Mouse (Mus musculus) lung, postnatal 36 days (tissue): ENCODE measurements around the gene Abca3.
"Not testable (repeated sequence)": the region's sequence is repeated elsewhere in the genome, so short reads cannot be mapped to it uniquely, and the experiment has no call there.

Experiments
- DNase-seq: peaks from one replicate; pipeline ENCODE4 v3.0.0; 2022; ENCODE audit warnings: mixed read lengths

Abca3 gene

DNA sequence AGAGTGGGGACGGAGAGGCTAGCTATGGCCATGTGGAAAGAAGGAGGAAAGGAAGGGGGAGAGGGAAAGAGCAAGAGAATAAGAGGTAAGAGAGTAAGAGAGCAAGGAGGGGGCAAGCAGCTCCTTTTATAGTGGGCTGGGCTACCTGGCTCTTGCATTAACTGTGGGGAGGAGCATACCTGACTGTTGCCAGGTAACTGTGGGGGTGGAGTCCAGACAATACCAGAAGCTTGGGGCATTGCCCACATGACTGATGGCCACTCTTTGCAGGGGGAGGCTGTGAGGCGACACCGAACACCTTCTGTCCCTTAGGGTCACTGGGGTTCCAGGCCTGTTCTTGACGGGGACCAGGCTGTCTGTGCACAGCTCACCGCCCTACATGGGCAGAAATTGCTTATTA, 37.0 kb downstream of the Abca3 start:
- peak; percentile 67 for DNase-seq

DNA sequence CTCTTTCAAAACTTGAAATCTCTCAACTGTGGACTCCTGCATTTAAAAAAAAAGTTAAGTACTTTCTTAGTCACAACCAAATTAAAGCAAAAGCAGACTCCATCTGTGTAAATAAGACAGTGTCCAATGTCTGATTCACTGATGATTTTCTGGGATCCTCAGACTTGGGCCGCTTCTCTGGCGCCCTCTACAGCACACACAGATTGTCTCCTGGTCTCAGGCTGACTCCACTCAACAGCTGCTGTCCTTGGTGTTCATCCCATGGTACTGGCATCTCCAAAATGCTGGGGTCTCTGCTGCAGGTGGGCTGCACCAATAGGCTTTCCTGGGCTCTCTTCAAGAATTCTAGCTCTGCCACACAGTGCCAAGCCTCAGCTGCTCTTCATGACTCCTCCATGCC, 38.1 kb downstream of the Abca3 start:
- peak; percentile 73 for DNase-seq

DNA sequence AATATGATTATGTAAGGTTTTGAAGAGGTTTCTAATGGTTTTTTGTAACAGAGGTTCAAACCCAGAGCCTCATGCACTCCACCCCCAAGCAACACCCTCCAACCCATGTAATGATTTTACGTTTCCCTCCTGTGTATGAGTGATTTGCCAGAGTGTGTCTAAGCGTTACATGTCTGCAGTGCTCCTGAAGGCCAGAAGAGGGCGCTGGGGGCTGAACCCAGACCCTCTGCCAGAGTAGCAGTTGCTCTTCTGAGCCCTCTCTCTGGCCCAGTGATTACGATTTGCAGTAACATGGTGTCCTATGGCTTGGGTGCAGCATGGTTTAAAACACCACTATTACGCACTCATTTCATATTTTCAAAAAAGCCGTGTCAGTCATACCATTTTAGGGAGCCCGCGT, 39.4 kb downstream of the Abca3 start:
- DNase-seq = peak; percentile 33

DNA sequence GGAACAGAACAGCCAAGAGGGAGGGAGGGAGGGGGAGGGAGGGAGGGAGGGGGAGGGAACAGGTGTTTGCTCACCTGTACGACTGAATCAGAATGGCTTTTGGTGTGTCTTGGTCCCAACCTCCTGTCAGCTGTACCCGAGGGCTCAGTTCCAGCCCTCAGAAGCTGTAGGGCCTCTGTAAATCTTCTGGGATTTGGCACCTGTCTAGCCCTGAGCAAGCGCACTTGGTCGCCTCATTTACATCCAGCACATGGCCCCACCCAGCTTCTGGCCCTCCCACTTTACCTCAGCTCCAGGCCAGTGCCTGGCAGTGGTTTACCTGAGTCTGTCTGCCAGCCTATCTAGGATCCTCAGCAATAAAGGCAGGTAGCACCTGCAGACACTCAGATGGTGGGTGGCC, 41.8 kb downstream of the Abca3 start:
- DNase-seq = peak; percentile 49

DNA sequence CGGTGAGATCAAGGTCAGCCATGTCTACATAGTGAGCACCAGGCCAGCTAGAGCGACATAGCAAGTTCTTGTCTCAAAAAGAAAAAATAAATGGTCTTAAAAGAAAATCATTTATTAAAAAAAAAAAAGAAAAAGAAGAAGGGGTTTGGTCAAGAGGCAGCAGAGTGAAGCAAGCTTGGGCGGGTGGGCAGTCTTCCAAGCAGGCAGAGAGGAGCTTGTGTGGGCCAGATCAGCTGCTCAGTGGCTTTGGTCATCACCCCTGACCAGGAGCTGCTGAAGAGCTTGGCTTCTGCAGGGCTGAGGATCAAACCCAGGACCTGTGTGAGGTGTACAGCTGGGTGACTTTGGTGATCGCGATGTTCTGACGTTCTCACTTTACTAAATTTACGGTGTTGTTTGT, 42.7 kb downstream of the Abca3 start:
- DNase-seq = peak; percentile 30

DNA sequence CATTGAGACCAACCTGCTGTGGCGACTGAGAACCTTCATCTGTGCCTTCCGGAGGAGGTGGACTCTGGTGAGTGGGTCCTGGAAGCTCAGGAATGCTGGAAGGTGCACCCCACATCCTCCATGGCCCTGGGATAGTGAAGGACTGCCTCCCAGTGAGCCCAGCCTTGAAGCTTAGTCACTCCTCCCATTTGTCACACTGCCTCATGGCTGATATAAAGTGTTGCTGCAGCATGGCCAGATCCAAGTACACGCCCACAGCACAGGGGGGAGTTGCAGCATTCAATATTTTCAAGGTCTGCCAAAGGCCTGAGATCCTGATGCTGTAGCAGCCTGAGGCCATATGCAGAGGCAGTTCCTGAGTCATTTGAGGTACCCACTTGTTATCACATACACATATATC, 50.6 kb downstream of the Abca3 start:
- no peak for DNase-seq

DNA sequence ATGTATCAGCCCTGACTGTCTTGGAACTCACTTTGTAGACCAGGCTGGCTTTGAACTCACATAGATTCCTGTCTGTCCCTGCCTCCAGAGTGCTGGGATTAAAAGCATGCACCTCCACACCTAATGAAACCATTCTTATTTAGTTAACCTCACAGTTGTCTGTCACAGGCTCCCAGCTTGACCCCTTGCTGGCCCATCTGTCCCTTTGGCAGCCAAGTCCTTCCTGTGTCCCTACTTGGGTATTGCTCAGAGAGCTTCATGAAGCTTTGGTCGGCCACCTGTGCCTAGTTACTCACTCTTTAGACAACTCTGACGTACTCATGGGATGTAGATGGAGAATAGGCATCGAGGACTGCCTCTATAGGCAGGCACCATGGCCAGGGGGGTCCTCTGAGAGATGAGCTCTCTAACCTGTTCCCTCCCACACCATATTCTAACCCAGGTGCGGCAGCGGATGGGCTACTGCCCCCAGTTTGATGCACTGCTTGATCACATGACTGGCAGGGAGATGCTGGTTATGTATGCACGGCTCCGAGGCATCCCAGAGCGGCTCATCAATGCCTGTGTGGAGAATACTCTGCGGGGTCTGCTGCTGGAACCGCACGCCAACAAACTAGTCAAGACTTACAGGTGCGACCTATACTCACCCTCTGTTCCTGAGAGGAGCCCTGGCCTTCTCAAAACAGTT, 55.5 kb downstream of the Abca3 start:
- DNase-seq = no peak

DNA sequence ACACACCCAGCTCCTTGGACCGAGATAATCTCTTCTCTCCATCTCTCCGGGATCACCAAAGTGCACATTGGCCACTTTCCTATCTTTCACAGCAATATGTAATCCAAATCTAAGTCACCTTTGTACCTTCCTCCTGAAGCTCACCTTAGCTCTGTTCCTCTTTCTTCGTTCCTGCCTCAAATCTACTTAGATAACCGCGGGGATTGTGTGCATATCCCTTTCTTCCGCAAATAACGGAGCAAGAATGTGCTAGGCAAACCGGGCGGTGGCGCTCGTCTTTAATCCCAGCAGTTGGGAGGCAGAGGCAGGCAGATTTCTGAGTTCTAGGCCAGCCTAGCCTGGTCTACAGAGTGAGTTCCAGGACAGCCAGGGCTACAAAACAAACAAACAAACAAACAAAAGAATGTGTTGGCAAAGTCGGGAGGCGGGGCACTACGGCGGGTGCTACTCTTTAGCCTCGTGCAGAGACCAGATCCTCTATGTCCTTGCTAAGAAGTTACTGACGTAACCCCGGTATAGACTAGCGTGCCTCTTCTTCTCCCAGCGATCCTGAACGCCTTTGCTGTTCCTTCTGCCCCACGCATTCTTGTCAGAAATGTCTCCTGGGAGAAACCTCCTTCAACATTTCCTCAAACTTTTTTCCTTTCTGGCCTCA, 61.9 kb downstream of the Abca3 start:
- DNase-seq = peak; percentile 52

DNA sequence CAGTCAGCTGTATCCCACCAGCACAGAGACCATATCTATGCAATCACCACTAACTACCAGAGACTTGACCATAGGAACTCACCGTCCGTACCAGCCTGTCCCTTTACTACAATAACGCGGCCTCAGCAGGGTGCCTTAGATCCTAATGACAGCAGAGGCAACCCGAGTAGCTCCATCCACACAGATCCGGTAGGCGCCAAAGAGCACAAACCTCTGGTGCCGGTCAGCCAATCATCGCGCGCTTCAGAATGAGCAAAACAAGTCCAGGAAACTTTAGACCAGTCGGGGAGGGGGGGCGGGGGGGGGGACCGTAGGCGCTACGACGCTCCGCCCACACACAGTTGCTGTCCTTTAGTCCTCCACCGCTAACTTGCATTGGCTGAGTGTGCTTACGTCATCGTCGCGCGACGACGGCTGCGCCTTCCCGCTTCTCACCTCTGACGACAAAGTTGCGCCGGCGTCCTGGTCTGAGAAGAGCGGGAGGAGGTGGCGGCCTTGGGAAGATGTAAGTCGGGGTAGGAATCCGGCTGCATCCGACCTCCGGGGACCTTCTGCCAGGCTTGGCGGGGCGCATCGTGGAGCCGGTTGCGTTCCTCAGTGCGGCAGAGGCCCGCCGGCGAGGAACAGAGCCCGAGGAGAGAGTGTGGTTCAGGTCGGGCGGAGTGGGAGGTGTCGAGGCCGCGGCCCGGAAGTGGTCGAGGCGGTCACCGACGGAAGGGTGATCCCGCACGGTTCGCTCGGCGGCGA, 62.7 kb downstream of the Abca3 start, which contains the start of gene Rnps1:
Gene Rnps1 (plus strand): TSS at position 336 of the 747 bp plus-strand sequence.
- DNase-seq = peak; percentile 97

DNA sequence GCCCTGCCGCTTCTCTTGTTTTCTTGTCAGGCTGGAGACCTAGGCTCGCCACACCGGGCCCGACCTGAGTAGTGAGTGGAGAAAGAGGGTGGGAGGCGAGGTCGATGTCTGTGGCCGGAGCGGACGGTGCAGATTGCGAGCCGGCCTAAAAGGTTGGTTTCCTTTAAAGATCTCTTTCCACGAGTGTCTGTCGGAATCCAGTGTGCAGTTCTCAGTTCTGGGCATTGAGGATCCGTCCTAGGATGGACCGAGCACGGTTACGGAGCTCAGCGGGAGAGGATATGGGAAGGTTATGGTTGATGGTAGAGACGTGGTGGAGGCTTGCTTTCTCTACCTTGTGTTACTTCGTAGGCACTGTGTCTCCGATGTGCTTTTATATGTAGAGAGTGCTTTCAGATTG, 63.3 kb downstream of the Abca3 start:
- no peak for DNase-seq

DNA sequence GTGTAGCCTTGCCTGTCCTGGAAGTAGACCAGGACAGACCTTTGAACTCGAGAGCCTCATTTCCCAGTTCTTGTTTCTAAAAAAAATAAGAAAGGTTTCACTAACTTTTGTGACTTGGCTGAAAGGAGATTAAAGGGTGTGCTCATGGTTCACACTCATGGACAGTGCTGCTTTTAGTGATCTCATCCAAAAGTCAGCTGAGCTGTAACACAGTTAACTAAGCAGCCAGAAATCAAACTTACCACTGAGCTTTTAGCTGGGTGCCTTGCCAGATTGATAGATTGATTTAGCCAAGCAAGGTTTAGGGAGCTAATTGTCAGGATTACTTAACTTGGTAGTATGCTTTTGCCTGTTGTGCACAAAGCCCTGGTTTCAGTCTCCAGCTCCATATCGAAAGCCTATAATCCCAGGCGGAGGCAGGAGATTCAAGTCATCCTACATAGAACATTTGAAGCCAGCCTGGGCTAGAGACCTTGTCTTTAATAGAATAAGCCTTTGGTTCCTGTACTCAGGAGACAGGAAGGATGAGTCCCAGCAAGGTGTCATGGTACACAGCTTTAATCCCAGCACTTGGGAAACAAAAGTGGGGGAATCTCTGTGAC, 64.4 kb downstream of the Abca3 start:
- no peak for DNase-seq

DNA sequence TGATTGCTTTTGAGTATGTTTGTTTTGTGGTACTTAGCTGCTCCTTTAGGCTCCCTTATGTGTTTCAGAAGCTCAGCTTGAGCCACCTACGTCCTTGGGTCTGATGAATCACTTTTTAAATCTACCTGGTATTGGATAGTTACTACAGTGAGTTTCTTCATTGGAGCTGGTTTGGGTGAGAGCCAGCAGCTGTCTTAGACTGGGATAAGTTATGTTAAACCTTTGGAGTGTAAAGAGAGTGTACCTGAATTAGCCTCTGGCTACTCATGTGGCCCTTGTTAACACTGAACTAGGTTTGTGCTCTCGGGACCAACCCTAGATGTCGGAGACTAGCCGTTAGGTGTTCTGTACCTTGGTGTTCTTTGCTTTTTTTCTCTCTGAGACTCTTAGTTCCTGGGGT, 71.4 kb downstream of the Abca3 start:
- no peak for DNase-seq

DNA sequence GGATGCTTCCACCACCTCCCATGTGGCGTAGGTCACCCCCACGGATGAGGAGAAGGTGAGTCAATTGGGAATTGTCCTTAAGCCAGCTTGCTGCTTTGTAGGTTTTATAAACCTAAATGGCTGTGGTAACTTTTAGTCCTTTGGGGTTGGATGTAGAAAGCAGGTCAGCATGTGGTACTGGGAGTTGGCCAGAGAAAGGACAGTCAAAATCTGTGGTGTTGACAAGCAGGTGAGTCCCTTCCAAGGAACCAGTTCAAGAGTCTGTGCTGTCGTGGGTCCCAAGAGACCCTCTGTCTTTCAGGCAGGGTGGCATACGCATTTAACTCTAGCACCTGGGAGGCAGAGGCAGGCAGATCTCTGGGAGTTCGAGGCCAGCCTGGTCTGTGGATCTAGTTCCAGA, 72.7 kb downstream of the Abca3 start:
- no peak for DNase-seq

DNA sequence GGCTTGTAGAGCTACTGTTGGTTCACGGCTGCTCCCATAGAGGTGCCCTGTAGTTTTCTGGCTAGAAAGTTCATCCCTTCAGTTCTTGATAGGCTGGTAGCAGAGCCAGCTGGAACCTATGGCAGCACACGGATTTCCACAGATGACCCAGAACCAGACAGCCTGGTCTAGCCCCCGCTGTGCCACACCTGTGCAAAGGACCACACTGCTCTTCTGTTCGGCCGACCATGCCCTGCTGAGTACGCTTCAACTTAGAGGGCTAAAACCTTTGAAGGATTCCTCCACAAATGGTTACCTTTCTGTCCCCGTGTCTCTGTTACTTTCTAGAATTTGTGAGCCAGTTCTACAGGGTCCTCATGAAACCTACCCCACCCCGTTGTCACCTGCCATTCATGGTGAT, 73.6 kb downstream of the Abca3 start:
- not testable (repeated sequence) for DNase-seq

DNA sequence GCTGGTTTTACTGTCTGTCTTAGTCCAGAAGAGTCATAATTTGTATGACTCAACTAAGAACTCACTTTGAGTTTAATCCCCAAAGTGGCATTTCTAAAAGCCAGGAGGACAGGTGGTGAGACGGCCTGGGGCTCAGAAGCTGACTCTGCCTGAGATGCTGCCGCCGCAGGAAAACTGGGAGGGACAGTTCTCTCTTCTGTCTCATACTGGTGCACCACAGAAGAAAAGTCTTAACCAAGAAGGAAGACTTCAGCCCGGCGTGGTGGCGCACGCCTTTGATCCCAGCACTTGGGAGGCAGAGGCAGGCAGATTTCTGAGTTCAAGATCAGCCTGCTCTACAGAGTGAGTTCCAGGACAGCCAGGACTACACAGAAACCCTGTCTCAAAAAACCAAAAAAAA, 74.2 kb downstream of the Abca3 start:
- no peak for DNase-seq

DNA sequence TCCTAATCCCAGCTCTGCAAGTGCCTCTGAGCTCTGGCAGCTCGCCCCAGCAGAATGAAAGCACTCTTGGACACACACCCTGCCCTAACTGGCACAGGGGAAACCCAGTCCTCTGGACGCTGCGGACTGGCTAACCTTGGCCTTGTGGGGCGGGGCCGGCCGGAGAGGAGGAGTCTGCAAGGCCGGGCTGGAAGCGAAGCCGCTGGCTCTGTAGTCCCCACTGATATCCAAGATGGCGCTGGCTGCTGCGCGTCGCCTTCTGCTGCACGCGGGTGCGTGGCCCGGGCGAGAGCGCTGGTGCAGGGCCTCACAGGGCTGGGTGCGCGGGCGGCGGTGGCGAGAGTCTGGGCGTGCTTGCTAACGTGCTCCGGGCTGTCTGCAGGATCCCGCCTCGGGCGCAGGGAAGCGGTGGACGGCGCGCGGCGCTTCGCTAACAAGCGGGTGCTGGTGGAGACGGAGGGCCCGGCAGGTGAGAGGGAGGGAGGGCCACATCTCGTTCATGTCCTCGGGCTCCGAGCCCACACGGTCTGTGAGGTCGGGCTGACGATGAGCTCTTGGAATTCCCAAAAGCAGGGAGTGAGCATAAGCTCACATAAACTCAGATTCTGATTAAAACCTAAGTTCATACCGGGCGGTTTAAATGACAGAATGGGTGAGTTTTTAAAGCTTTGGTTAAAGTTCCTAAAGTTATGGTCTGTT, 74.9 kb downstream of the Abca3 start, which contains the start of gene Eci1:
Gene Eci1 (plus strand): TSS at position 171 of the 699 bp plus-strand sequence.
- peak; percentile 98 for DNase-seq

DNA sequence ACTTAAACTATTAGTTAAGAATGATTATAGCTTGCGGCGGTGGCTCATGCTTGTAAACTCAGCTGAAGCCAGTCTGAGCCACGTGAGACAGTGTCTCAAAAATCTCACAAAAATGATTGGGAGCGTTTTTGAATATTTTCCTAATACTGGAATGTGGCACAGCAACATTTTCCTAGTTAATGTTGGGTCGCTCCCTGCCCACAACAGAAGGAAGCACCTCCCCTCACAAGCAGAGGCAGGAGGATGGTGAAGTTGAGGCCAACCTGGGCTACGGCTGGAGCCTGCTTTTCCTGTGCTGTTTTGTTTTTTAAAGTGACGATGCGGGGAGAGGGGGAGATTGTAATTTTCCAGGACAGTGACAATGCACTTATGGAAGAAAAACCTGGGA, 75.4 kb downstream of the Abca3 start:
- peak; percentile 18 for DNase-seq

DNA sequence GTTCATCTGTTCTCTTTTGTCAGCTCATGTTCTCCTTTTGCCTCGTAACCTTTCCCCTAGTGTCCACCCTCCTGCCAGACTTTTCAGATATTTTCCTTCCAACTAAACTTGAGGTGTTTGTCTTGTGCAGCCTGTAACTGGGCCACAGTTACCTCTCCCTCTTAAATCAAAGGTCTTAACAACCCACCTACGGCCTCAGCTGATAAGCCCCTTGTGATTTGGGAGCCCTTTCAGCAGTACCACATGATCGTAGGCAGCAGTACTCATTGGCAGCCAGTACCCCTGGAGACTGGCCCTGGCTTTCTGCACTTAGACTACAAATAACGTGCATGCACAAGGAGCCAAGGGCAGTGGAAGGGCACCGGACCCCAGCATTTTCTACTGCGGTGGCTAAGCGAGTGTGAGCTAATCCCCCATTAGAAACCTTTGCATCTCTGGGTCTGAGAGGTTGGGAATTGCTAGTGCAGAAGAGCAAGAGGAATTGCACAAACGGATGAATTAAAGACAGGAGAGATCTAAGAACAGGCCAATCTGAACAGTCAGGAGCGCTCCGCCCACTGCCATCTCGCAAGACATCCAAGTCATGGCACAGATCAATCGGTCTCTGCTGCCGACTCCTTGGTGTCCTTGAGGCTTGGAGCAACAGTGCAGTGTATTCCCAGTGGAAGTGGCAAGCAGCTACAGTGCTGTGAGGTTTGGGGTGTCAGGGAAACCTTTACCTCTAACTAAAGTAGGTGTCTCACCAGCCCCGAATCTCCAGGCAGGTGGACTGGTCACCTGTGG, 77.6 kb downstream of the Abca3 start:
- no peak for DNase-seq

DNA sequence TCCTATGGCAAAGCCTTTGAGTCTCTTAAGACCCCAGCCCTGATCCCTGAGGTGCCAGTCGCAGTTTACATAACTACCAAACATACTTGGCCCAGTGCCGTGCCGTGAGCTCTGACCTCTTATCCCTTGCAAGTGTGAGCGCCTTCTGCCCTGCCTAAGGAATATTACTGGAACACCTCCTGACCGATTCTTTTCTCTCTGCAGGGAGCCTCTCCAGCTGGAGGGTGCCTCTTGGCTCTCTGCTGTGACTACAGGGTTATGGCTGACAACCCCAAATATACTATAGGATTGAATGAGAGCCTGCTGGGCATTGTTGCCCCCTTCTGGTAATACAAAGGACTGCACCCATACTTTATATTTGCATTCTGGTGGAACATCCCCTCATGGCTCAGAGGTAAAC, 85.3 kb downstream of the Abca3 start:
- DNase-seq = peak; percentile 70

DNA sequence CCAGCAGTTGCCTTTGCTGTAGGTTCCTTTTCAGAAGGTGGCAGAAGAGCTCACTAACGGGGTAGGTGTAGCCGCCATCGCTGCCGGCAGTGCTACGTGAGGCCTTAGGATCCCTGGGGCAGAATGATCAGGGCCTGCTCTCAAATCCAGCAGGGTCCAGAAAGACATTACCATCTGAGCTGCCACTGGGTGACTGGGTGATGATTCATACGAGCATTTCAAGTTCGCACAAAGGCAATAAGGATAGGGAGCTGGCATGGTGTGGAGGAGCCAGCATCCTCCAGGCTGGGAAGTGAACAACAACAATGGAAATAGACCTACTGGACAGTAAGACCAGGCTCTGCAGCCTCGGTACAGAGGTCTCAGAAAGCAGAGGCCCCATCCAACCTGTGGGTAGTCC, 88.6 kb downstream of the Abca3 start:
- DNase-seq = no peak

DNA sequence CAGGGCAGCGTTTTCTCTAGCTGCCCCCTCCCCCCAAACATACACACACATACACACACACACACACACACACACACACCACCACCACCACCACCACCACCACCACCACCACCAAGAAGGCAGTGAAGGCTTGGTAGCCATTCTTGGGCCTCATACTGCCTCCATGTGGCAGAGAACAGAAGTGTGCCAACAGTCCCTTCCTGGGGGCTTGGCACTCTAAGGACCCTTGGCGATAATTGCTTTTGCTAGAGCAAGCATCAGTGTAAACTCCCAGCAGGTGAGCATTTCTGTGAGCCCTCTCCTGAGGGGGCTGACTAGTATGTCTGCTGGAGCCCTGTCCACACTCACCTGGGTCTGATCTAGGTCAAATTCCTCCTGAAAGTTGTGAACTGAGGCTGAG, 89.4 kb downstream of the Abca3 start:
- DNase-seq = no peak

DNA sequence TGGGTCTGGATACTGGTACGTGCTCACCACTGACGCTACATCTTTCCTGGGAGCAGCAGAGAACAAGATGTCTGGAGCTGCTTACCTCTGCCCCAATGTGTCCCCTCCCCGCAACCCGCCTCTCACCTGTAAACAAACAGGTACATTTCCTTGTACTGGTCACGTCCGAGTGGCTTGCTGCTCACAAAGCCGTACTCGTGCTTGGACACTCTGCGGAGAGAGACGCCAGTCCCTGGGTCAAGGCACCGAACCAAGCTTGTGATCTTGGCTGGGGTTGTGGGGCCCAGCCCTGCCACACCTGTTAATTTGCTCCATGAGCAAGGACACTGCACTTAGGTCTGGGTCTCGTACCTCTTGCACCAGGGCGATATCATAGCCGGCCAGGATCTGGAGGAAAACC, 90.4 kb downstream of the Abca3 start:
- DNase-seq = peak; percentile 23
